Mouse (Mus musculus) c-Kit-positive CD71-positive TER-119-negative erythroid progenitor cells, embryonic 14.5 days (primary cell): ENCODE measurements at regions not wholly inside any gene's neighbourhood (a gene's known extent, or its start where the extent isn't known, plus 50 kb on each side); places are given as distances from the start of the nearest gene placed in this dataset.

ENCODE experiments used
- DNase-seq: peaks from one replicate; pipeline ENCODE4 v3.0.0-alpha.2; 2013; ENCODE audit warnings: low read depth

DNA sequence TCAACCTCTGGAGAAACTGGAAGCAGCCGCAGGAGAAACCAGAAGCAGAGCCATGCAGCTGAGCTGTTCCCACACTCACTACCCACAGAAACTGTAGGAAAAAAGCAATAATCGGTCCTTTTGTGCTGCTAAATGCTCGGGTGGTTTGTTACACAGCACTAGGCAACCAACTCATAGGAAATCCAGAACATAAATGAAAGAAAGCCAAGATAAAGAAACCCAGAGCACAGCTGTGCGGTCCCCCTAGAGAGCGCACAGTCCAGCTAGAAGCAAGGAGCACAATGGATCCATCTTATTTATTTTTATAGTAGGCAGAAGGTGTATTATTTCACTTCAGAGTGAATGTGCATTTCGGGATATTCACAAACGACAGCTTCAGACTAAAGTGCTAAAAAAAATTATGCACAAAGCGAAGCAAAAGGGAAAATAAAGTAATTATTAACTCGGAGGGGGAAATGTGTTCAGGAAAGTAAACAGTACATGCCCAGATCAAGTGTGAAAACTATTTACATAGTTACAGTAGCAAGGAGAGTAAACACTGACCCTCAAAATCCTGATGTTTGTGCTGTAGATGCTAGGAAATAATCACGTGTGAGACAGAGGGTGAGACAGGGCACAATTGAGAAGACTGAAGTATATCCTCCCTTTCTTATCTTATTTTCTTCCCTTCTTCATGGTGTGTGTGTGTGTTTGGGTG is 204.4 kb upstream of the Noct start:
- no peak for DNase-seq

DNA sequence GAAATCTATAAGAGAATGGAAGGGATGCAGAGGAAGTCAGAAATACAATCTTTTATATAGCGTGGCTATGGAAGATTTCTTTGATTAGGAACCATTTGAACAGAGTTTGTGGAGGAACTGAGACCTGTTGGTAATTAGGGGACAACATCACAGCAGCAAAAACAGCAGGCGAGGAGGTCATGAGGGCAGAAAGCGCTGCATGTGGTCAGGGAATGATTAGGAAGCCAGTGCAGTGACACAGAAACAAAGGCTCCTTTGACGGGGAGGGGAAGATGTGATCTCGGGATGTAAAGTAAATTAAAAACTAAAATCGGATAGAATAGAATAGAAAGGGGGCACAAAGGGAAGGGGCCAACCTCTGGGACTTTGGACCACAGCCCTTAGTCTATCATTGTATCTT is 199.6 kb upstream of the Noct start:
- no peak for DNase-seq

- DNase-seq: no peak
These were observed 192.4 kb upstream of the Noct start for GRCm38 (mm10) chr3:51031821-51032220.

GRCm38 (mm10) chr3:51033292-51033691 is 191.0 kb upstream of the Noct start:
- DNase-seq: no peak

GRCm38 (mm10) chr3:51036700-51037306 is 187.4 kb upstream of the Noct start:
- no peak for DNase-seq

GRCm38 (mm10) chr3:51042223-51042846 is 181.9 kb upstream of the Noct start:
- no peak for DNase-seq

- no peak for DNase-seq
These were observed 175.5 kb upstream of the Noct start for GRCm38 (mm10) chr3:51048739-51049138.

DNA sequence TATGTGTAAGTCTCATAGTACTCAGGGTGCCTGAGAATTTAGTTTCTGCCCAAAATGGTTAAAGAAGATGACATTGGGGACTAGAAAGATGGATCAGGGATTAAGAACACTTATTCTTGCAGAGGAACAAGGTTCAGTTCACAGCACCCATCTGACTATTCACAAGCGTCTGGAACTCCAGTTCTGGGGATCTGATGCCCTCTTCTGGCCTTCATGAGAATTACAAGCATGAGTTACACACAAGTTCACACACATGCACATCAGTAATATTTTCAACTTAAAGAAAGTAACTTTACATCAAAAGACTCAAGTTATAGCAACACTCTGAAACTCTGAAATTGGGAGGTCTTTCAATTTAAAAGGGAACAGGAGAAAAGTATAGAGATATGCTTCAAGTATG is 174.1 kb upstream of the Noct start:
- no peak for DNase-seq

GRCm38 (mm10) chr3:51055004-51055403 is 169.2 kb upstream of the Noct start:
- no peak for DNase-seq

GRCm38 (mm10) chr3:51064201-51064600 is 160.0 kb upstream of the Noct start:
- no peak for DNase-seq

- DNase-seq: no peak
These were observed 157.9 kb upstream of the Noct start for GRCm38 (mm10) chr3:51066373-51066772.

DNA sequence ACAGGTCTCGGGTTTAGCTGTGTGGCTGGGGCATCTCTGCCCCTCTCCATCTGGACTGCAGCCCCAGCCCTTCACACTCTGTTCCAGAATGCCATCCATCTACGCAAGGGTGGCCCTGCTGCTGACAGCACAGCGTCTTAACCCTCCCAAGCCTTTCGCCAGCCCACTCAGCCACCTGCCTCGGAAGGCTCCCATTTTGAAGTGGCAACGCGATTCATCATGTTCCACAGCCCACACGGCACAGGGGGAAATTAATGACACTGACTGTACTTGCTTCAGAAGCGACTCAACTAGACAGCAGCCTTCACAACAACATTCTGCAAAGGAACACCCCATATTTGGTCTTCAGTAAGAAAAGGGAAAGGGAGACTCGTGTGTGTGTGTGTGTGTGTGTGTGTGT is 151.8 kb upstream of the Noct start:
- no peak for DNase-seq

DNA sequence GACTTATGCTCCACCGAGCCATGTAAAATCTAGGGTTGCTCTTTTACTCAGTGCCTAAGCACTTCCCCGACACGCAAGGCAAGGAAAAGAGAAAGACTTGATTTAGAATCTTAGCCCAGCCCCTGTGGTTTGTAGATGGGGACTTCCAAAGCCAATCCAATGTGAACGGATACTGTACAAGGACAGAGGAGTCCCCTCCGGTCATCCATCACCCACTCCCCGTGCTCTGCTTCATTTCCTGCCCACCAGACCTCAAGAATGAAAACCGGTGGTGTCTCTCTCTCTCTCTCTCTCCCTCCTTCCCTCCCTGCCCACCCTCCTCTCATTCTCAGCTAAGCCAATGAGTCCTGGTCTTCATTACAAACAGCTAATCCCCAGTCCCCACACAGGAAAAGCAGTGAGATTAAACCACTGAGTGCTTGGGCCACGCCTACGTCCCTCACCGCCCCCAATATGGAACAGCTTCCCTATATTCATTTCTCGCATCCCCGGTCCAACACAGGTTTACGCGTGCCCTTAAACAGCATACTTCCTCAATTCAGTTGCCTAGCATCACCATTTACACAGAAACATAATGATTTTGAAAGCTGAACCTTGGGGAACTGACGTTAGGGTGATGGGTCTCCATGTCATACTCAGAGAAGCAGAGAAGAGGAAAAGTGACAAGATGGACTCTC is 151.1 kb upstream of the Noct start:
- DNase-seq: no peak

DNA sequence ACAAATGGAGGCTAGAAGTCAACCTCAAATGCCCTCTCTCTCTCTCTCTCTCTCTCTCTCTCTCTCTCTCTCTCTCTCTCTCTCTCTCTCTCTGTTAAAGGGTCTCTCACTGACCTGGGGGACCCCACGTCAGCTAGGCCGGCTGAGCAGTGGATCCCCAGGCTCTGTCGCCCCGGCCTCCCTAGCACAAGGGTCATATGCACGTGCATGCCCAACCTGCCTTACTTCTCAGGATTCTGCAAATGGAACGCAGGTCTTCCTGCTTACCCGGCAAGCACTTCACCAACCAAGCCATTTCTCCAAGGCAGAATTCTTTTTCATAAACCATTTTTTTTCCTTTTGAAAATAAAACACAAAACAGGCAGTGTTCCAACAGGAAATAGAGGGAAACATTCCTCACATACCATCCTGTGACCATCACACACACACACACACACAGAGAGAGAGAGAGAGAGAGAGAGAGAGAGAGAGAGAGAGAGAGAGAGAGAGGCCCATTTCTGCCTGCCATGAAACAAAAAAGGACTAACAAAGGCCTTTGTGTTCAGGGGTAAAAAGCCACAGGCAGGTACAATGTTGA is 150.4 kb upstream of the Noct start:
- DNase-seq: no peak

DNA sequence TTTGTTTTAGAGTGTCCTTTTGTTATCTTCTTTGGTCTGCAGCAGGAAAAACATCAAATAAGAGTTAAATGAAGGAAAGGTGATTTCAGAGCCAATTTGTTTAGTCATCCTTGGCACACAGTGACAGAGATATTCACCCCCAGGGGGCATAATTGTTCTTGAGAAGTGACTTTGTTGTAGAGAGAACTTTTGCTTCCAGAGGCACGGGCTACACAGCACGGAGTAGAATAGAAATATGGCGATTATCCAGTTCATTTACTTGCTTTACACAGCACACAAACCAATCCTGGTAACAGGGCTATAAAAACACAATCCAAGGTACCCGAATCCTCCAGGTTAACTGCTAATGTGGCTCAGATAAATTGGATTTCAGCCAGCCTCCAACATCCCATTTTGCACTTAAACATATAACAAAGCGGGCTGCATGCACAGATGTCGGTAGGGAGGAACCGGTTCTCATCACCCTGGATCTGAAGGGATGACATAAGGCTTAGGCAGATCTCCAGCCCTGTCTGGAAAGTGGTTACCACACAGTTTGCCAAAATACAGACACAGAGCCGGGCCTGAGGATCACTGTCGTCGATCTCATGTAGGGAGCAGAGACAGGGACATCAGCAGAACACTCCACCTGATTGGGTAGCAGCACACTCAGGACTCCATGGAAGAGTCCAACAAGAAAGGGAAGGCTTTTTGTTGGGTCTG is 148.9 kb upstream of the Noct start:
- no peak for DNase-seq

GRCm38 (mm10) chr3:51078459-51078858 is 145.8 kb upstream of the Noct start:
- DNase-seq: no peak

GRCm38 (mm10) chr3:51080415-51080814 is 143.8 kb upstream of the Noct start:
- no peak for DNase-seq

DNA sequence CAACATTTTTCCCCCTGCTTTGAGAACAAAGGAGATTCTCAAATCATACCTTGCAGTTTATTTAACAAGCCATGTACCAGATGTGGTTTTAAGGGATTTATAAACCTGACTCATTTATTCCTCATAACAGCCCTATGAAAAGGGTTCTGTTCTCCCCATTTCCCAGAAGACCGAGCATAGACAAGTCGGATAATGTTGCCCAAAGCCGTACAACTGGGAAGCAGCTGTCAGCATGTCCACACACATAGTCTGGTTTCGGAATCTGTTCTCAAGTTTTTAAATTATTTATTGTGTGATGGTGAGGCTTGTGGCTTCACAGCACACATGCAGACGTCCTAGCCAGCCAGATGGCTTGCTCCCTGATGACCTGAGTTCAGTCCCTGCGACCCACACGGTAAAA is 143.4 kb upstream of the Noct start:
- no peak for DNase-seq

- DNase-seq: no peak
These were observed 141.2 kb upstream of the Noct start for GRCm38 (mm10) chr3:51082831-51083575.

DNA sequence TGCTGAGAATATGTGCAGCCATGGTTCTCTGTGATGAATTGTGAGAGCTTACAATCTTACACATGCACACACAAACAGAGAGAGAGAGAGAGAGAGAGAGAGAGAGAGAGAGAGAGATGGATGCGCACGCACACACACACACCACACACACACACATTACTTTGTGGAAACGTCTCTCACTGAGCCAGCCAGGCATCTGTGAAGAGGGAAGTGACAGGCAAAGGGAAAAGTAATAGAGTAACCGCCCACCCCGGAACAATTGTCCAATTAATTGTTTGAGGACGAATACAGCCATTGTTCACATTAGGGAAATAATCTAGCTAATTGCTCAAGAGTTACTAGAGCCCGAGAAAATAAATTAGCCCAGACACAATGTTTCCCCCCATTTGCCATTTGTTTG is 140.7 kb upstream of the Noct start:
- DNase-seq: no peak

DNA sequence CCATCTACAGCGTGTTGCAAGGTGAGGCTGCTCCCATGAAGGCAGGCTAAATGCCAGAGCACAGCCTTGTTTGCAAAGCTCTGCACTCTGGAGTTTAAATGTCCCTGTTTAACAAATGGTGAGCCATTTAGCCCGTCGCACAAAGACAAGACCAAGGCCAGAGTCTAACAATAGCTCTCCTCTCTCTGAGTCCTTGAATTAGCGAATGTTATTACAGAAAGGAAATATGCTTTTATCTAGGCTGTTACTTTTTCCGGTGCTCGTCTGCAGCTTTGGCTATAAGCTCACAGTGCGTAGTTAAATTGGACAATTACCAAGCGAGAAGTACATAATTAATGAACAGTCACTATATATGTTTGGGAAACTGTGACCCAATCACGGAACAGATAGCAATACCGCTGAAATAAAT is 137.8 kb upstream of the Noct start:
- DNase-seq: no peak
